Mouse (Mus musculus): Measurements from ENCODE around the gene Trim47.

Trim47 gene

DNA sequence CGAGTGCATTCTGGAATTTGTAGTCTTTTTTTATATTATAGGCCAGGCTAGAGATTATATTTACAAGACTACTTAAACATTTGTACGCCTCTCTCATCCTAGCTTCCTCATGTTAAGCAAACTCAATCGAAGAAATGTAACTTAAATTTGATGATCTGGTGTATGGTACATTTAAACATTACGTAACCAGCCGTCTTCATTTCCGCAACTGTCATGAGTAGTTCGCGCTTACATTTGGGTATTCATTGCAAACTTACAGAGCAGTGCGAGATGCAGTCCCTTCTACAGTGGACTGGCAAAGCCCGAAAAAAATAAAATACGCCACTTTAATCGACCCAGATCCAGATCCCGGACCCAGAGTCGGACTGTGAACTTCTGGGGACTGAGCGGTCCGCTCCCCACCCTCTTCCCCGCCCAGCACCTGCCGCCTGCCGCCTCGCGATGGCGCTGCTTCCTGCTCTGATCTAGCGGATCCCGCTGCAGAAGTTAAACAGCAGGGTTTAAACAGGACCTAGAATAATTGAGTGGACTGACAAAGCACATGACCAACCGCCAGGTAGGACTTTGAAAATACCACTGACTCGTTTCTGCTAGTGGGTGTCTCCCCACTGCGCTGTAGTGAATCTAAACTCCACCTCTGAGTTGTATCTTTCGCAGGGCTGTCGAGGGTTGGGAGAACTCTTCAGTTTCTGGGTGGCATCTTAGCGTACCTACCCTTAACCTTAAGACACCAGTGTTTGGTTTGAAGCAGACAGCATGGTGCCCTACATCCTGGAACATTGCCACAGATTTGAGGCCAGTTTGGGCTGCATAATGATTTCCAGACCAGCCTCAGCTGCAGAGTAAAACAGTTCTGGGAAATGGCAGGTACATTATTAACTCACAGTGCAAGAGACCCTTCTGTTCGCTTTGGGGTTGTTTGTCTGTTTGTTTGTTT, 39.5 kb downstream of the Trim47 start:
- DNase-seq, result peak; percentile 89

DNA sequence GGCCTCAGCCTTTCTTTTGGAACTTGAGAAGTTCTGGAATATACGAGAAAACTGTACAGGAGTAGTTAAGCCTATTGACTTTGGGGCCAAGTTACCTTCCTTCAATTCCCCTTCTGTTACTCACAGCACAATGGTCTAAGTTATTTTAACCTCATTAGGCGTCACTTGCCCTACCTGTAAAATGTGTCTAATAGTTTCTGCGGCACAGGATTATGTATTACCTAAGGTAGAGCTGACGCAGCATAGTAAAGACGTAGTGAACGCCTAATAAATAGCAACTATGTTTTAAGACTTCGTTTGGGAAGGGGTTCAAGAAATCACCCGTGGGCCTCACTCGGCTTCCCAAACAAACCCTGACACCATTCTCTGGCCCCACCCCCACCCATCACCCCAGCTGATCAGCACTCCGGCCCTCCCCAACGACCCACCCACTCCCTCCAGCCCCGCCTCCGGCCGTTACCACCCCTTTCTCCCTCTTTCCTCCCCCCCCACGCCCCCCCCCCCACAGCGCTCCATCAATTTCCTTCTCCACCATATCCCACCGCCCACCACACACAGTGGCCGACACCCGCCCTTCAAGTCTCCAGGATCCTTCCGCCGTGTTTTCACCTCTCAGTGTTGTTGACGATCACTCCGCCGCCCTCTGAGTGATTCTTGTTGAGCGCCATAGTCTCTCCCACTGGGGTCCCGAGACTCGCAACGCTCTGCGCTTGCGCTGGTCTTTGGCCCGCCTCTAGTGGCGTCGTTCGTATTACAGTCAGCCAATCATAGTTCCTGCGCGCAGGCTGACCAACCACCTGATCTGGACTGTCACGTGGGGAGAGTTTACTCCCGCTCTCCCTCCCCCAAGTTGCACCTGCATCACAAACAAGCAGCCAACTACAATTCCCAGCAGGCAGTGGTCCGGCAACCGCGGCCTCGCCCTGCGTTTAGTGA, 40.5 kb downstream of the Trim47 start, which contains the start of gene Wbp2:
Gene Wbp2 (minus strand): TSS at position 738 of the 936 bp plus-strand sequence.
- DNase-seq, result peak; percentile 100

DNA sequence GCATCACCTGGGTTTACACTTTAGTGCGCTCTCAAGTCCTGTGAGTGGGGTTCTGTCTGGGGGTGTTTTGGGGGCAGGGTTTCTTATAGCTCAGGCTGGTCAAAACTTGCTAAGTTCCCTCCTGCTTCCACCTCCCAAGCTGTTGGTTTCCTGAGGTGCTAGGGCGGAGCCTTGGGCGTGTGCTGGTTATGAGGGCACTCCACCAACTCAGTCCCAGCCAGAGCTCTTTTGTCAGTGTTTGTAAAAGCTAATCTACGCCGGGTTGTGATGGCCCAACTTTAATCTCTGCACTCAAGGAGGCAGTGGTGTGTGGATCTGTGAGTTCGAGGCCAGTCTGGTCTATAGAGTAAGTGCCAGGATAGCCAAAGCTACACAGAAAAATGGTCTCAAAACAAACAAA, 42.8 kb downstream of the Trim47 start:
- DNase-seq, result peak; percentile 48

DNA sequence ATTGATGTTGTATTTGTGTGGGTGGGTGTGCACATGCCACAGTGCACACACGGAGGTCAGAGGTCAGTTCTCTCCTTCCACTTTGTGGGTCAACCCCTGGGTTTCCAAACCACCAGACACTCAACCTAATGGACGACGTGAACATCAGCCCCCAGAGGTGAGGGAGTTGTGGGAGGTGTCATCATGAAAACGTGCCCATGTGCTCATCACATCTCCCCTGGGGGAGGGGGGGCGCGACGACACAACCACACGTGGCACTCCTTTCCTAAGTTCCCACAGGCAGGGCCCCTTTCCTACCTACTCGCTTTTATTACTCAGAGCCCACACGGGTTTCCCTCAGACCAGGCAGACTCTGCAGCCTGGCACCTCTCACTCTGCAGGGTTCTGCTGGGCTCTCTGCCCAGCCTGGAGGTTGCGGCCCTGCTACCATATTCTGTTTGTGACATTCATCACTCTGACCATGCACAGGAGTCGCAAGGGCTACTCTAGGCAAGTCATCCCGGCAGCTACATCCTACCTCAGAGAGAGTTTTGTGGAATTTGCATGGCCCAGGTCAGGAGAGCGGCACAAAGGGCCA, 43.8 kb downstream of the Trim47 start:
- DNase-seq, result peak; percentile 67

DNA sequence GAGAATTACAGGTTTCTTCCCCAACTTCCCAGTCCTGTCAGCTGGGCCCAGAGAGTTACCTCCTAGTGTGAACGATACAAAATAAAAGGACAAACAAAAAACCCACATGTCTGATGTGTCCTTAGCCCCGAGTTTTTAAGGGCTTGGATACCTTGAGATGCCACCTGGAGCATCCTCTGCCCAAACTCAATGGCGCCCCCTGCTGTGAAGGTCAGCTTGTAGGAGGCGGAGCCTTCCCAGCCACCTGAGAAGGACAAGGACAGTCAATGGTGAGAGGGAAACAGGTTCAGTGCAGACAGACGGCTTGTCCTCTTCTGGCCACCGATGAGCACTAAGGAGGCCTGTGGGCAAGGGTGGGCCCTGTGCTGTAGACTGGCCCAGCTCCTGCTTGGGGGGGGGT, 45.9 kb downstream of the Trim47 start:
- DNase-seq, result peak; percentile 81

DNA sequence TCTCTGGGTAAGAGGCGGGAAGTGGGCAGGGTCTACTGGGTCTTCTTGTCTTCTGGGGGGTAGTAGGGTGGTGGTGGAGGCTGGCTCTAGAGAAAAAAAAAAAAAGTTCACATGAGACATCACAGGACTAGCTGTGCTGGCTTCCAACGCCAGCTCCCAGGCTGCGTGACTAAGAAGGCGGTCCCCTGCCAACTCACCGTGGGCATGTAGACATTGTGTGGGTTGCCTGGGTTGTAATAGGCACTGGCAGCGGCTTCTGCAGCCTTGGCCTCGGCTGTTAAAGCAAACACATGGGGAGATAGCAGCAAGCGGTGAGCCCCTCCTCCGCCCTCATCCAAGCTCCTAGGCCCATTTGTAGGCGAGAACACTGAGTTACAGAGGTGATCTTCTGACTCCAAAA, 47.5 kb downstream of the Trim47 start:
- DNase-seq, result peak; percentile 75

DNA sequence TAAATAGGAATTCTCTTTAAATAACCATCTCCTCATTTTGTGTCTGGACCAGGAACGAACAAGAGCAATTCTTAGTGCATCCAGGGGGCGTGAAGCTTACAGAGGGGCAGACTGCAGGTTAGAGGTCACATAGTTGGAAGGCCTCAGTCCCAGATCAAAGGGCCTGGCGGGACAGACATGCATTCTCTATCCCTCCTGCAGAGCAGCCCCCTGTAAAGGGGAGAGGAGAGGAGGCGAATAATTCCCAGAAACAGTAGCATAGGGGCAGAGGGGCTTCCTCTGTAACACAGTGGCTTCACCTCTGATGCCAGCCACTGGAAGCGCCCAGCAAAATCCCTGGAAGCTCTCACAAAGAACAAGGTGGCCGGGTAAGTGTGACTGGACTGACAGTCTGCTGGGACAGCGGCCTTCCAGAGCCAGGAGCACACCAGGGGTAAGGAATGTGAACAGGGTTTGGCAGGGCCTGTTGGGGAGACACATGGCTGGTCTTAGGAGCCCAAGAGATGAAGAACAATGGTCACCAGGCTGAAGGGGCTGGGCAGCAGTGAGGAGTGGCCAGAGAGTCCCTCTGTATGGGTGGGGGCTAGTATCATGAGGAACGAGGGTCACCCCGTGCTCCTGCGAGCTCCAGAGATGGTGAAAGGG, 48.2 kb downstream of the Trim47 start:
- DNase-seq, result peak; percentile 63

DNA sequence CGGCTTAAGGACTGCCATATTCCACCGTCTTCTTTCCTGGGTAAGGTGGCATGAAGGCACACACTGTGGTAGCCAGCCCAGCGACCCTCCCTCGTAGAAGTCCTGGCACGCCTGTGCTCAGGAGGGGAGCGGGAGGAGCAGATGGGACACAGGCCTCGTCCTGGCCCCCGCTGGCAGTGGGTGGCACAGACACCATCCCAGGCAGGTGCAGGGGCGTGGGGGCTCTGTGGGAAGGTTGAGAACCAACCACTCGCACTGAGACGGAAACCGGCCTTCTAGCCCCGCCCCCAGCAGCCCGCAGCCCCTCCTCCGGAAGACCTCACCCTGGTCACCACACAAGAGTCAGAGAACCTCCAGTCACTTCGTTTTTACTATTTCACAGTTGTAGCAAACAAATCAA, 48.8 kb downstream of the Trim47 start:
- DNase-seq, result peak; percentile 71

DNA sequence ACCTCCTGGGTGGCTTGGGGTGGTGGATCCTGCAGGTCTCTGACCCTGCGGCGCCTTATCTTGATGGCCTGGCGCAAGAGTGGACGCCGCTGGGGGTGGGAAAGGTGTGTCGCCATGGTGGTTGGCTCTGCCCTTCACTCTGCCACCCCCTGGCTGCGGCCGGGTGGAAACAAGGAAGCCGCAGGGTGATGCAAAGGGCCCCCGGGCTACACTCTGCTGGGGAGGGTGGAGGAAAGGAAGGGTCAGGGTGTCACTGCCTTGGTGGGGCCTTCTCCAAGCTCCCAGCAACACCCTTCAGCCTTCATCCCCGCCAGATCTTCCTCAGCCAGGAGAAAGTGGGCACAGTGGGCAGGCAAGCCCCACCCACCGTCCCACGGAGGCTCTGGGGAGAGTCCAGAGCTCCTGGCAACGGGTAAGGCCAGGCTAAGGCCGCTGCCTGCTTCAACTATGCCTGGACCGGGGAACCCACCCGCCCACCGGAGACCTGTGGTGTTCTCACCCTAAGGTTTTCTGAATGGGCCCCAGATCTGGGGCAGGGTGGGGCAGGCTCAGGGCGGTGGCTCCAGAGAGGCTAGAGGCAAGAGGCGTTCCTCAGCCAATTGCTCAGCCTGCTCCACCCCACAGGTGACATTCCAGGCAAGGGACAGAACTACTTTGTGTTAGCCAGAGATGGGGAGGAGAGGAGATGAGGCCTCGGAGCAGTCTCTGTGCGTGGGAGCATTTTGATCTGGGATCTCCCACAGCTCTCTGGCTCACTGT, 49.4 kb downstream of the Trim47 start, which contains the start of gene Unc13d:
Gene Unc13d (minus strand): TSS at position 516 of the 759 bp plus-strand sequence.
- DNase-seq, result peak; percentile 65

DNA sequence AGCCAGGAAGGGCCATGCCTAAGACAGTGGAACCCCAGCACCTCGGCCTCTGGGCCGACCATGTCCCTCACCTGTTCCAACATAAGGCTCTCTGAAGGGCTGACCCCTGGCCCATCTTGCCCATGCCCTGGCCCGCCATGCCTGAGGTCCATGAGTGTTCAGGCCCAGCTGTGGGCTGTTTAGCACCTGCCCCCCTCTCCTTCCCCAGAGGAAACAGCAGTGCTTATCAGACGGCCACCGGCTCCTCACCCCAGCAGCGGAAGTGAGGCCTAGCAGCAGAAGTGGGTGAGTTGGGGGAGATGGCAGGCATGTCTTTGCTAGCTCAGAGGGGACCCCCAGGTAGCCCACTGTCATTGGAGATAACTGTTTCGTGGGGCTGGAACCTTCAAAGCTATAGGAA, 50.2 kb downstream of the Trim47 start:
- peak; percentile 37 for DNase-seq

DNA sequence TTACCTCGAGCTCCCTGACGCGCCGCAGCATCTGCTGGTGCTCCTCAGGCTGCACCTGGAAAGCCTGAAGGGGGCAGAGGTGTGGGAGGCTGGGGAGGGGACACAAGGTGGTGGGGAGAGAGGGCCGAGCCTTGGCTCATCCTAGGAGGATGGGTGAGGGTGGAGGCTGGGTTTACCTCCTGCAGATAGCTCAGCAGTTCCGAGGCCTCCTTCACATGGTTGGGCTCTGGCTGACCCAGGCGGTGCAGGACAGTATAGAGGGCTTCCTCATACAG, 50.8 kb downstream of the Trim47 start:
- peak; percentile 38 for DNase-seq

DNA sequence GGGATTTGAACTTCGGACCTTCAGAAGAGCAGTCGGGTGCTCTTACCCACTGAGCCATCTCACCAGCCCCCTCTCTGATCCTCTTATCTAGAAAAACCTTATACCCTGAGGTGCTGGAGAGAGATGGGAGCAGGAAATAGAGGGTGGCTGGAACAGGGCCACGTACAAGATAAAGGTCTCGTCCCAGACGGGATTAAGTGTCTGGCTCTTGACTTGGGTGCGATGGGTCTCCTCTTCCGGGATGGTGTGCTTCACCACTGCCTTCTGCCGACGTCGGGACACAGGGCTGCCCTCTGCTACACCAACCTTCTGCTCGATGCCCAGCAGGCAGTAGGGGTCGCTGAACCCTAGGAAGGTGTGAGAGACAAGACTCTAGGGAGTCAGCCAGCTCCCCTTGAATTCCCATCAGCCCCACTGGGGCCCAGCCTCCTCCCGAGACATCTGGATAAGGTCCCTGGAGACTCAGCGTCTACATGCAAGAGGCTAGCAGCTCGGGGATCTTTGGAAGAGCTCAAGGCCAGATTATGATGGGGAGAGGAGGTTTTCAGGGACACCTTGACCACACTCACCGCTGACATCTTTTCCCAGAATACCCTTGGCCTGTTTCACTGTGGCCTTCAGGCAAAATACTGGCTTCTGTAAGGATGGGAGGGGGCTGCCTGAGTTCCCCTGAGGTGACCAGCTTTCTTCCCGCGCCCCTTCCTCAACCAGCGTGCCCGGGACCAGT, 51.3 kb downstream of the Trim47 start:
- peak; percentile 43 for DNase-seq

DNA sequence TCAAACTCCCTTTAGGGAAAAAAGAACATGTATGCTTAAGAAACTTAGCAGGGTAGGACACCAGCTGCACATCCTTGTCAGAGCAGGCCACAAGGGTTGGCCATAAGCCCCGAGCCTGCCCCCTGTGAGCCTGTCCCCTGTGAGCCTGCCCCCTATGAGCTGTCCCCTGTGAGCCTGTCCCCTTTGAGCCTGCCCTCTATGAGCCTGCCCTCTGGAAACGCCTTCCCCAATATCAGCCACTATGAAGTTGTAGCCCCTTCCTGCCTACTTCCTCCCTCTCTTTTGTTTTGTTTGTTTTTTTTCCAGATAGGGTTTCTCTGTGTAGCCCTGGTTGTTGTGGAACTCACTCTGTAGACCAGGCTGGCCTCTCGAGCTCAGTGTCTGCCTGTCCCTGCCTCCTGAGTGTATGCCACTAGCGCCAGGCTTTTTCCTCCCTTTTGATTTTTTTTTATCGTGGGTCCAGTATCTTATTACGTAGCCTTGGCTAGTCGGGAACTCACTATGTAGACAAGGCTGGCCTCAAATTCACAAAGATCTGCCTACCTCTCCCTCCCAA, 52.5 kb downstream of the Trim47 start:
- no peak for DNase-seq

DNA sequence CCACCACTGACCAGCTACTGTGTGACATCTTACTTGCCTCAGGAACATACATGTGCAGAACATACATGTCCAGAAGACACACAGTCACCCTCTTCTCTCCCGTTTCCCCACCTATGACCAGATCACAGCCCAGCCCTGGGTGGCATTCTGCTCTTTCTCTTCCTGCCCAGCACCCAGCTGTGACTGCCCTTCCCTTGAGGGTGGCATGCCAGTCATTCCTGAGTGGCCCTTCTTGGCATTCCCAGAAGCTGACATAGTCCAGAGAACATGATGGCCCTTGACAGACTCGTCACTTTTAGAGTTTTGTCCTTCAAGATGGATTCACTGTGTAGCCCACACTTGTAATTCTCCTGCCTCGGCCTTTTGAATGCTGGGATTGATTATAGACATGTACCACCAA, 54.4 kb downstream of the Trim47 start:
- peak; percentile 22 for DNase-seq

DNA sequence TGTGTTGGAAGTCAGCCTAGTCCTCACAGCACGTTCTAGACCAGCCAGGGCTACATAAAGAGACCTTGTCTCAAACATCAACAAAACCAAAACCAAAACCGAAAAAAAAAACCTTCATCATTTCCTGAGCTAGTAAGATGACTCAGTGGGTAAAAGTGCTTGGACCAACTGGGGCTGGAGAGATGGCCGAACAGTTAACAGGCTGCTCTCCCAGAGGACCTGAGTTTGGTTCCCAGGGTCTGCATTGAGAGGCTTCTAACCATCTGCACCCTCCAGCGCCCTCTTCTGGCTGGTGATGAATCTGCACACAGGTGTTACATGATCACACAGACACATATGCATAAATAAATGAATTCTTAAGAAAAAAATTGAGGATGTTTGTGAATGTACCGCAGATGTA, 55.5 kb downstream of the Trim47 start:
- DNase-seq, result peak; percentile 46

DNA sequence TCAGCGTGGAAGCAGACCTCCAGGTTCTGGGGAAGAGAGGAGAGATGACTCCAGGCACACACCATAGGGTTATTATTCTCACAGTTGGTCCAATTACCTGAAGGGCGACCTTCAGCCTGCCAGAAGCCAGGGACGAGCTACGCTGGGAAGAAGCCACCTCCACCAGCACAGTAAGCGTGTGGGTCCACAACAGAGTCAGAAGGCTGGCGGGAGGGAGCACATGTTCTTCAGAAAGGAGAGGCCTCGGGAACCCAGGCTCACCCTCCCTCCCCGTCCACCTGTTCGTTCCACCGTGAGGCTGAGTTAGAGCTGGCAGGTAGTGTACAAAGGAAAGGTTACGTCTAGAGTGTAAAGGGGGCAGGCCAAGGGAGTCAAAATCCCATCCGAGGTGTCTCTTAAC, 61.7 kb downstream of the Trim47 start:
- peak; percentile 70 for DNase-seq

DNA sequence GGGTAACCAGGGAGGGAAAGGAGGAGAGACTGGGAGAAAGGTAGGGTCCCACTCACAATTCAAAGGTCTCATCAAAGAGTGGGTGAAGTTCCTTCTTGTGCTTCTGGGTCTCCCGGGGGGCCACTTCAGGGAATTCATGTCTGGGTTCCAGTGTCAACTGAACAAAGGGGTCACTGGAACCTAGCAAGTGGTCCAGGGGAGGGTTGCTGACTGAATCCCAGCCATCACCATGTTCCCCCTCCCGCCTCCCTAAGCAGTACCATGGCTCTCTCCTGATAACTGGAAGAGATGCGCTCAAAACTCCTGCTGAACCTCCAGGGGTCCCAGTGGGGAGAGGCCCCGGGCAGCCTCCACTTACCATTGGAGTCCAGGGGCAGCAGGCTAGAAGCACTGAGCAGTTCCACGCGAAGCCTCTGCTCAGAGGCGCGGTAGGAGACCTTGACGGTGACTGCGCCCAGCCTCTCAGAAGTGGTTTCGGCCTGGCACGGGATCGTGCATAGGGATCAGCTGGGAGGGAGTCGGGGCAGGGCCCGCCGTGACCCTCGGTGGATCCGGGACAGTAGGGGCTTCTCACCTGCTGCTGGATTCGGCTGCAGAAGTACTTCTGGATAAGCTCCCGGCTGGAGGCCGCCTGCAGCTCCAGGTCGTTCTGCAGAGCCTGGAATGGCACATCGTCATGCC, 62.7 kb downstream of the Trim47 start:
- peak; percentile 76 for DNase-seq

DNA sequence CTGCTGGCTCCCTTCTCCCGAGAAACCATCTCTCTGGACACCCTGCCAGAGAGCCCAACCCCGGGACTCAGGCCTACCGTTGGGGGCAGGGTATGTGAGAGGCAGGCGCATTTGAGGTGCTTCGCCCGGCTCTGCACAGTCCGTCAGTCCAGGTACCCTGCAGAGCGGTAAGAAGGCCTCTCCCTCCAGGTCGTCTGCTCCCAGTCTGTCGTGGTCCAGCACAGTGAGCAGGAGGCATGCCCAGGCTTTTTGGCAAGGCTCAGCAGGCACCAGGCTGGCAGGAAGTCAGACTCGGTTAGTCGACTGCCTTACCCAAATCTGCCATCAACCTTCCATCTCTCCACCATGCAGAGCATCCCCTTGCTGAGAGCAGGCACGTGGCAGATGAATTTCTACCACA, 63.4 kb downstream of the Trim47 start:
- peak; percentile 99 for DNase-seq

DNA sequence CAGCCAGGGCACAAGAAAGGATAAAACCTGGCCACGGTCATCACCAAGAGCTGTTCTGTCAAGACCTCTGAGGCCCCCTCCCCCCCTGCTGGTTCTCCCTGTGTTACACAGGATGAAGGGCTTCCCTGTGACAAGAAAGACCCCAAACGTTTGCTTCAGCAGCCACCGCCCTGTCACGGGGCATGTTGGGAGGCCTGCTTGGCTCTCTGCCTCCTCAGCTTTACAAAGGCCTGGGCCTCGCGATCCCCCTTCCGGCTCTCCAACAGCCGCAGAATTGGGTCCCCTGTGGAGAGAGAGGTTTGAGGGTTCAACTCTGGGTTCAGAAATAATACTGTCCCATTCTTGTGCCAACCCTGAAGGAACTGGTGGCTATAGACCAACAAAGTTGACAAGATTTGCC, 64.5 kb downstream of the Trim47 start:
- DNase-seq, result peak; percentile 84
